Comparison of ENCODE assay signal across 33 mouse cellular contexts in genomic region chr14:86247686-86248085, GRCm38 (mm10).
DNase-seq lines count a peak whose midpoint lies in the region; ATAC-seq and TF ChIP-seq lines count a peak whose summit lies in the region.
"Had no signal": no experiment of that assay in that cellular context is flagged by ENCODE, and none has a peak within 500 bp of the region (broad histone marks: within the 10 kb centered on the region; RNA-seq: fewer than 3 reads in every experiment).

No protein-coding gene starts in this region.

- DNase-seq in frontal cortex, postnatal 25 days (ENCODE audit: low spot score in 2 of 2) = no peak
- DNase-seq in testis, postnatal 14 days (ENCODE audit: low spot score) = no peak
- peak; percentile 6 for DNase-seq in right cerebral cortex, postnatal 14 days
- DNase-seq in adrenal gland, postnatal 36 days = no peak
- no peak for DNase-seq in thymus, postnatal 36 days
- DNase-seq: adrenal gland, postnatal 10 days; cerebellum, adult 18-20 months; cerebellum, postnatal 10 days; gastrocnemius, postnatal 10 days; heart, postnatal 10 days; kidney, adult 9 months; kidney, postnatal 10 days; layer of hippocampus, adult 9-11 months; liver, postnatal 0 days; lung, postnatal 4 days; thymus, adult 18-20 months; thymus, postnatal 25 days had no signal

- peak; percentile 87 for ATAC-seq in frontal cortex, adult (ENCODE audit: low TSS enrichment)
- ATAC-seq: intestine, postnatal 0 days; liver, embryonic 12.5 days; liver, postnatal 0 days; lung, postnatal 0 days had no signal

- H3K4me3 ChIP-seq in testis, adult 2 months (ENCODE audit: control insufficient read depth, low read depth, low read length) = peak overlapping the region; percentile 5; the same call in 1 of the 2 replicates
- H3K4me3 ChIP-seq: embryonic facial prominence, embryonic 13.5 days; erythroblast, embryonic 14.5 days; forebrain, embryonic 12.5 days; heart, embryonic 13.5 days; limb, embryonic 13.5 days; liver, embryonic 12.5 days; megakaryocyte, embryonic 14.5 days; midbrain, embryonic 12.5 days; myocyte; neural tube, embryonic 13.5 days had no signal

- TF ChIP-seq CTCF in testis, adult 2 months (IDR thresholded peaks at IDR 0.05; ENCODE audit: control insufficient read depth, insufficient read depth, insufficient replicate concordance, low read depth, low read length) = no peak

- no peaks in the 10 kb centered on the region; the same call in 1 of the 2 replicates for H3K4me1 ChIP-seq in testis, adult 2 months (ENCODE audit: control insufficient read depth, insufficient read depth, low read length)
- H3K4me1 ChIP-seq: embryonic facial prominence, embryonic 13.5 days; forebrain, embryonic 12.5 days; heart, embryonic 13.5 days; limb, embryonic 13.5 days; liver, embryonic 12.5 days; midbrain, embryonic 12.5 days; neural tube, embryonic 13.5 days had no signal

- no peak for TF ChIP-seq POLR2A in testis, adult 2 months (IDR thresholded peaks at IDR 0.05; ENCODE audit: control insufficient read depth, low read depth, low read length)

- H3K27me3 ChIP-seq in testis, adult 2 months (ENCODE audit: control insufficient read depth, insufficient read depth, low read length) = no peaks in the 10 kb centered on the region
- H3K27me3 ChIP-seq: embryonic facial prominence, embryonic 13.5 days; forebrain, embryonic 12.5 days; heart, embryonic 13.5 days; limb, embryonic 13.5 days; liver, embryonic 12.5 days; megakaryocyte, embryonic 14.5 days; neural tube, embryonic 13.5 days had no signal

- H3K36me3 ChIP-seq in testis, adult 2 months (ENCODE audit: control insufficient read depth, insufficient read depth, low read length) = no peaks in the 10 kb centered on the region
- H3K36me3 ChIP-seq: embryonic facial prominence, embryonic 13.5 days; forebrain, embryonic 12.5 days; G1E; heart, embryonic 13.5 days; limb, embryonic 13.5 days; liver, embryonic 12.5 days; midbrain, embryonic 12.5 days; neural tube, embryonic 13.5 days had no signal

- H3K27ac ChIP-seq in testis, adult 2 months (ENCODE audit: control insufficient read depth, insufficient read depth, low read depth, low read length) = no peak overlapping the region
- H3K27ac ChIP-seq: embryonic facial prominence, embryonic 13.5 days; forebrain, embryonic 12.5 days; heart, embryonic 13.5 days; hindbrain, embryonic 14.5 days; limb, embryonic 13.5 days; liver, embryonic 12.5 days; midbrain, embryonic 12.5 days; neural tube, embryonic 13.5 days had no signal
